Mouse (Mus musculus): ENCODE measurements around the gene Mcm2. TPM values are rescaled to one million over a fixed set of nuclear protein-coding genes. Genes with fewer than 3 reads are reported as not detected.

Gene Mcm2
- polyA plus RNA-seq, 1 experiment from 2014 or later: 243 TPM

GRCm38 (mm10) chr6:88901947-88902820 lies 3.6 kb upstream of the Mcm2 start, which contains the start of gene Tpra1:
TSS of gene Tpra1 (plus strand) at chr6:88902251.
- H3K27ac ChIP-seq: peak within 1 kb of the TSS; percentile 94
- peak within 1 kb of the TSS; percentile 93 for H3K9ac ChIP-seq
- peaks cover 79% of the 10 kb centered on the region for H3K4me1 ChIP-seq
- ATAC-seq: peak; percentile 85
- no peaks in the 10 kb centered on the region for H3K27me3 ChIP-seq (replicated peaks)
- H3K9me3 ChIP-seq (replicated peaks): no peaks in the 10 kb centered on the region
- WGBS (ENCODE audit: insufficient replicate concordance): under 1% methylated on average over 66 of the region's 66 CpGs
- peak within 1 kb of the TSS; percentile 88 for H3K4me2 ChIP-seq
- H3K4me3 ChIP-seq: peak within 1 kb of the TSS; percentile 87
- H3K36me3 ChIP-seq: peaks cover 28% of the 10 kb centered on the region

GRCm38 (mm10) chr6:88901471-88901870 lies 2.9 kb upstream of the Mcm2 start:
- peak overlapping the region; percentile 94 for H3K27ac ChIP-seq
- H3K9me3 ChIP-seq (replicated peaks): no peaks in the 10 kb centered on the region
- H3K9ac ChIP-seq: peak overlapping the region; percentile 93
- H3K4me3 ChIP-seq: peak overlapping the region; percentile 87
- no peaks in the 10 kb centered on the region for H3K27me3 ChIP-seq (replicated peaks)
- H3K4me2 ChIP-seq: peak overlapping the region; percentile 88
- peaks cover 32% of the 10 kb centered on the region for H3K36me3 ChIP-seq
- 6% methylated on average over 5 of the region's 5 CpGs for WGBS (ENCODE audit: insufficient replicate concordance)
- peaks cover 79% of the 10 kb centered on the region for H3K4me1 ChIP-seq
- ATAC-seq: no peak; the same call in 1 of the 2 replicates

GRCm38 (mm10) chr6:88899628-88900027 lies 1.0 kb upstream of the Mcm2 start:
- Histone ChIP-seq H3K4me1 (peaks cover 78% of the 10 kb centered on the region), H3K9ac (no peak overlapping the region), H3K36me3 (peaks cover 32% of the 10 kb centered on the region), H3K4me3 (no peak overlapping the region), H3K4me2 (no peak overlapping the region), H3K27ac (peak overlapping the region; percentile 57), H3K9me3 (replicated peaks) (no peaks in the 10 kb centered on the region), H3K27me3 (replicated peaks) (no peaks in the 10 kb centered on the region)
- 81% methylated on average over 2 of the region's 2 CpGs for WGBS (ENCODE audit: insufficient replicate concordance)
- no peak for ATAC-seq

DNA sequence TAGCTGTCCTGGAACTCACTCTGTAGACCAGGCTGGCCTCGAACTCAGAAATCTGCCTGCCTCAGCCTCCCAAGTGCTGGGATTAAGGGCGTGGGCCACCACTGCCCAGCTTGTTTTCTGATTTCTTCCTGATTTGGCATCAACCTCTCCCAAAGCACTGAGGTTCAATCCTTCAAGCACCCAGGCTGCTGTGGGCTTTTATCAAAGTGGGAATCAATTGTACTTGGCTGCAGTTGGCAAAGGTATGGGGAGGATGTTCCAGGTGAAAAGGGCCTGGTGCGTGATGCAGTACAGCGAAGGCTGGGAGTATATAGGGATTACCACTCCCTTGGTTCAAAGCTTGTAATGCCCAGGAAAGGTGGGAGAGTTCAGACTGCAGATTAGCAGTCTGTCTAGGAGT lies 506 bp upstream of the Mcm2 start:
- no peak for ATAC-seq
- H3K4me3 ChIP-seq: peak overlapping the region; percentile 85
- peak overlapping the region; percentile 57 for H3K27ac ChIP-seq

DNA sequence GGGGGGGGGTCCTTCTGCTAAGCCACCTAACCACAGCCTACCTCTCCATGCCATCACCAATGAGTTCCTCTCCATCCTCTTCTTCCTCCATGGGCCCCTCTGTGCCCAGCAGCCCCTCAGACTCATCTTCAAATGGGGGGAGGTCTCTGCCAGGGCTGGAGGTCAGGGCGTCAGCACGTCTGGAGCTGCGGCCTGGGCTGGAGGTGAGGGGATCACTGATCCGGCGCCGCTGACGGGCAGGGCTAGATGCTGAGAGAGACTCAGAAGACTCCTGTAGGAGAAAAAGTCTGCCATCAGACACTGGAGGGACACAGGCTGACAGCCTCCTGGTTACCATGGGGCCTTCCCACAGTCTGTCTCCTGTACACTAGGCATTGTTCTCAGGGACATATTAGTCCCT lies 1.3 kb downstream of the Mcm2 start:
- WGBS (ENCODE audit: insufficient replicate concordance): 52% methylated on average over 7 of the region's 7 CpGs
- Histone ChIP-seq H3K36me3 (peaks cover 52% of the 10 kb centered on the region), H3K9ac (peak overlapping the region; percentile 96), H3K27me3 (replicated peaks) (no peaks in the 10 kb centered on the region), H3K4me2 (peak overlapping the region; percentile 94), H3K4me1 (peaks cover 65% of the 10 kb centered on the region), H3K4me3 (peak overlapping the region; percentile 85), H3K9me3 (replicated peaks) (no peaks in the 10 kb centered on the region), H3K27ac (peak overlapping the region; percentile 76)
- ATAC-seq: no peak

More for the DNA sequence above, 506 bp upstream of the Mcm2 start:
- peak overlapping the region; percentile 96; the same call in 1 of the 2 replicates for H3K9ac ChIP-seq
- H3K4me1 ChIP-seq: peaks cover 78% of the 10 kb centered on the region
- WGBS (ENCODE audit: insufficient replicate concordance): 53% methylated on average over 4 of the region's 4 CpGs
- H3K9me3 ChIP-seq (replicated peaks): no peaks in the 10 kb centered on the region
- no peaks in the 10 kb centered on the region for H3K27me3 ChIP-seq (replicated peaks)
- H3K4me2 ChIP-seq: peak overlapping the region; percentile 94
- peaks cover 34% of the 10 kb centered on the region for H3K36me3 ChIP-seq

GRCm38 (mm10) chr6:88895943-88896342 lies 2.6 kb downstream of the Mcm2 start:
- peak overlapping the region; percentile 76; the same call in 1 of the 2 replicates for H3K27ac ChIP-seq

DNA sequence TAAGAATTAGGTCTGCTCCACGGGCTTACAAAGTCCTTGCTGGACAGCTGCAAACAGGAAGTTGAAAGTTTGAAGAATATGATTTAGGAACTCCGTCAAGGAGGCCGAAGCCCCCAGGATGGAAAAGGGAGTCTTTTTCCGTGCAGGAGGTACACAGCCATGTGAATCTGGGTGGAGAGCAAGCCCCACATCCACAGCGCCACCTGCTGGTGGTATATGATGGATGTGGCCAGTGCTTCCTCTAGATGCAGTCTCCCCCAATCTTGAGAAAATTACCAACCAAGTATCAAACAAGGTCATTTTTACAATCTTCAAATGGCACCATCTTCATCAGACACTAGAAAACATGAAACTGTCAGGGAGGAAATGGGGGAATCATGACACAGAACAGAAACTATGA lies 5.0 kb downstream of the Mcm2 start:
- peaks cover 44% of the 10 kb centered on the region for H3K4me1 ChIP-seq
- no peak for ATAC-seq
- no peaks in the 10 kb centered on the region for H3K27me3 ChIP-seq (replicated peaks)
- no peak overlapping the region for H3K27ac ChIP-seq
- no peaks in the 10 kb centered on the region for H3K9me3 ChIP-seq (replicated peaks)
- peaks cover 89% of the 10 kb centered on the region for H3K36me3 ChIP-seq
- no peak overlapping the region for H3K4me2 ChIP-seq
- no peak overlapping the region for H3K9ac ChIP-seq
- H3K4me3 ChIP-seq: no peak overlapping the region
- WGBS (ENCODE audit: insufficient replicate concordance): 62% methylated on average over 5 of the region's 5 CpGs

More at GRCm38 (mm10) chr6:88895943-88896342, 2.6 kb downstream of the Mcm2 start:
- ATAC-seq: no peak
- Histone ChIP-seq H3K27me3 (replicated peaks) (no peaks in the 10 kb centered on the region), H3K9me3 (replicated peaks) (no peaks in the 10 kb centered on the region), H3K9ac (peak overlapping the region; percentile 96), H3K4me3 (peak overlapping the region; percentile 85), H3K4me2 (peak overlapping the region; percentile 94), H3K4me1 (peaks cover 56% of the 10 kb centered on the region), H3K36me3 (peaks cover 65% of the 10 kb centered on the region)
- 75% methylated on average over 6 of the region's 6 CpGs for WGBS (ENCODE audit: insufficient replicate concordance)

GRCm38 (mm10) chr6:88890832-88891231 lies 7.7 kb downstream of the Mcm2 start:
- Histone ChIP-seq H3K27ac (no peak overlapping the region), H3K36me3 (peaks cover 100% of the 10 kb centered on the region)
- 90% methylated on average over 7 of the region's 7 CpGs for WGBS (ENCODE audit: insufficient replicate concordance)

GRCm38 (mm10) chr6:88889410-88890042 lies 9.1 kb downstream of the Mcm2 start:
- Histone ChIP-seq H3K9ac (no peak overlapping the region), H3K4me1 (peaks cover 14% of the 10 kb centered on the region), H3K27ac (no peak overlapping the region), H3K4me2 (no peak overlapping the region), H3K27me3 (replicated peaks) (no peaks in the 10 kb centered on the region), H3K36me3 (peaks cover 100% of the 10 kb centered on the region), H3K4me3 (no peak overlapping the region), H3K9me3 (replicated peaks) (no peaks in the 10 kb centered on the region)
- 87% methylated on average over 13 of the region's 13 CpGs for WGBS (ENCODE audit: insufficient replicate concordance)
- peak; percentile 14; the same call in 1 of the 2 replicates for ATAC-seq

More at GRCm38 (mm10) chr6:88890832-88891231, 7.7 kb downstream of the Mcm2 start:
- peaks cover 26% of the 10 kb centered on the region for H3K4me1 ChIP-seq
- no peak overlapping the region for H3K4me2 ChIP-seq
- H3K9ac ChIP-seq: no peak overlapping the region
- no peaks in the 10 kb centered on the region for H3K27me3 ChIP-seq (replicated peaks)
- H3K9me3 ChIP-seq (replicated peaks): no peaks in the 10 kb centered on the region
- no peak overlapping the region for H3K4me3 ChIP-seq
- ATAC-seq: no peak

GRCm38 (mm10) chr6:88886417-88886967 lies 12.1 kb downstream of the Mcm2 start:
- H3K27me3 ChIP-seq (replicated peaks): no peaks in the 10 kb centered on the region
- no peak overlapping the region for H3K4me2 ChIP-seq
- peaks cover 10% of the 10 kb centered on the region for H3K4me1 ChIP-seq
- no peak for ATAC-seq
- no peaks in the 10 kb centered on the region for H3K9me3 ChIP-seq (replicated peaks)
- no peak overlapping the region for H3K27ac ChIP-seq
- H3K9ac ChIP-seq: no peak overlapping the region
- no peak overlapping the region for H3K4me3 ChIP-seq
- WGBS (ENCODE audit: insufficient replicate concordance): 87% methylated on average over 2 of the region's 2 CpGs
- H3K36me3 ChIP-seq: peaks cover 100% of the 10 kb centered on the region

GRCm38 (mm10) chr6:88885644-88886416 lies 12.8 kb downstream of the Mcm2 start:
- no peak overlapping the region for H3K4me3 ChIP-seq
- no peak overlapping the region for H3K4me2 ChIP-seq
- H3K4me1 ChIP-seq: peaks cover 10% of the 10 kb centered on the region
- H3K27ac ChIP-seq: no peak overlapping the region
- H3K9ac ChIP-seq: no peak overlapping the region
- no peak for ATAC-seq
- no peaks in the 10 kb centered on the region for H3K9me3 ChIP-seq (replicated peaks)
- H3K36me3 ChIP-seq: peaks cover 100% of the 10 kb centered on the region
- no peaks in the 10 kb centered on the region for H3K27me3 ChIP-seq (replicated peaks)
- WGBS (ENCODE audit: insufficient replicate concordance): 88% methylated on average over 12 of the region's 12 CpGs
